In the genomic region with DNA sequence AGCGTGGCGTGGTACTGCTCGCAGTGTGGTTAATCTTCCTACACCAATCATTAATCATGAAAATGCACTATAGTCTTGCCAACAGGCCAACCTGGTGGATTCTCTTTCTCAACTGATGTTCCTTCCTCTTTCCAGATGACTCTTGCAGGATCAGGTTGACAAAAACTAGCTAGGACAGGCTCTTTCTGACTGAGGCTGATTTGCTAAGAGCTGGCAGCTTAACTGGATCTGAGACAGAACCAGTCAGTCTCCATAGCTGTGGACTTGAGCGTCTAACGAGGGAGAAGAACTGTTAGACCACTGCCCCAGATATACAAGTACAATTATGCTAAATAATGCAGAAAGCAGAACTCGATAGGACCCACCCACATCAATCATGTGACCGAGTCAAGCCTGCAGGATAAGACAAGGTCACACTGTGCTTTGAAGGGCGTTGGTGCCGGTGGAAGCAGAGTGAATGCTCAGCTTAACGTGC, we compare ENCODE assay signal across 18 mouse cellular contexts. TPM values are rescaled to one million over a fixed set of nuclear protein-coding genes. Genes with fewer than 3 reads are reported as not detected.
DNase-seq lines count a peak whose midpoint lies in the region; ATAC-seq and TF ChIP-seq lines count a peak whose summit lies in the region.
"Had no signal": no experiment of that assay in that cellular context is flagged by ENCODE, and none has a peak within 500 bp of the region (broad histone marks: within the 10 kb centered on the region; RNA-seq: fewer than 3 reads in every experiment).

No protein-coding gene starts in this region.

- no peaks in the 10 kb centered on the region for H3K9me3 ChIP-seq in stomach, postnatal 0 days (ENCODE audit: control insufficient read depth, low read length)
- no peaks in the 10 kb centered on the region for H3K9me3 ChIP-seq in forebrain, embryonic 15.5 days
- H3K9me3 ChIP-seq: liver, embryonic 15.5 days had no signal

- H3K4me2 ChIP-seq in stomach, postnatal 0 days (replicated peaks; ENCODE audit: low read depth), result no peak overlapping the region
- H3K4me2 ChIP-seq in forebrain, embryonic 15.5 days (replicated peaks), result no peak overlapping the region
- H3K4me2 ChIP-seq: liver, embryonic 15.5 days had no signal

- peak; percentile 39; the same call in 1 of the 2 replicates for TF ChIP-seq POLR2A in spleen, adult 2 months (IDR thresholded peaks at IDR 0.05; ENCODE audit: low read depth, low read length)

- peaks cover 9% of the 10 kb centered on the region; the same call in 1 of the 2 replicates for H3K4me1 ChIP-seq in spleen, adult 2 months (ENCODE audit: control insufficient read depth, insufficient read depth, insufficient read length)
- peaks cover 3% of the 10 kb centered on the region; the same call in 1 of the 2 replicates for H3K4me1 ChIP-seq in stomach, postnatal 0 days (replicated peaks; ENCODE audit: control insufficient read depth, insufficient read depth)
- H3K4me1 ChIP-seq in forebrain, embryonic 15.5 days, result no peaks in the 10 kb centered on the region

- no peaks in the 10 kb centered on the region for H3K27me3 ChIP-seq in spleen, adult 2 months (ENCODE audit: control insufficient read depth, insufficient read depth, low read length)
- H3K27me3 ChIP-seq in stomach, postnatal 0 days (ENCODE audit: control insufficient read depth, insufficient read depth, low read length), result no peaks in the 10 kb centered on the region
- H3K27me3 ChIP-seq in forebrain, embryonic 15.5 days, result no peaks in the 10 kb centered on the region
- H3K27me3 ChIP-seq: liver, embryonic 15.5 days had no signal

- no peak for TF ChIP-seq EP300 in stomach, postnatal 0 days (optimal IDR thresholded peaks at IDR 0.05)

- peak; percentile 22 to 36 for DNase-seq in adrenal gland, adult 18-20 months (ENCODE audit: low spot score in 2 of 2)
- DNase-seq in adrenal gland, postnatal 25 days, result no peak
- peak; percentile 49 to 66 for DNase-seq in spleen, adult 2 months (ENCODE audit: low read depth in 1 of 2, low spot score in 2 of 2)
- no peak for DNase-seq in spleen, postnatal 4 days (ENCODE audit: low spot score in 2 of 2)
- no peak for DNase-seq in stomach, postnatal 0 days (ENCODE audit: low spot score)
- DNase-seq in neural tube, embryonic 10.5 days (ENCODE audit: extremely low spot score, low spot score), result no peak
- DNase-seq: cerebellum, postnatal 25 days; forebrain, postnatal 0 days; right cerebral cortex, postnatal 4 days had no signal

- no peaks in the 10 kb centered on the region for H3K36me3 ChIP-seq in spleen, adult 2 months (ENCODE audit: control insufficient read depth, insufficient read depth, low read length)
- H3K36me3 ChIP-seq in stomach, postnatal 0 days (ENCODE audit: control insufficient read depth, insufficient read depth, low read length), result no peaks in the 10 kb centered on the region
- no peaks in the 10 kb centered on the region for H3K36me3 ChIP-seq in forebrain, embryonic 15.5 days
- H3K36me3 ChIP-seq: liver, embryonic 15.5 days had no signal

- TF ChIP-seq CTCF in spleen, adult 2 months (IDR thresholded peaks at IDR 0.05; ENCODE audit: extremely low read depth, insufficient read depth, insufficient read length, insufficient replicate concordance), result no peak
- TF ChIP-seq CTCF in stomach, postnatal 0 days (IDR thresholded peaks at IDR 0.05; ENCODE audit: low read depth), result no peak

- H3K27ac ChIP-seq in spleen, adult 2 months (ENCODE audit: insufficient read depth, low read length), result peak overlapping the region; percentile 39
- peak overlapping the region; percentile 36 for H3K27ac ChIP-seq in stomach, postnatal 0 days (replicated peaks)
- no peak overlapping the region for H3K27ac ChIP-seq in forebrain, embryonic 15.5 days (replicated peaks)
- H3K27ac ChIP-seq: hindbrain, postnatal 0 days; liver, embryonic 15.5 days had no signal

- 18% methylated on average over 10 of the region's 10 CpGs for WGBS in spleen, adult 2 months
- WGBS in stomach, postnatal 0 days, result 57% methylated on average over 10 of the region's 10 CpGs
- WGBS in forebrain, embryonic 15.5 days, result 74% methylated on average over 10 of the region's 10 CpGs

- H3K9ac ChIP-seq in stomach, postnatal 0 days (ENCODE audit: low read length), result no peak overlapping the region
- H3K9ac ChIP-seq in forebrain, embryonic 15.5 days (replicated peaks), result no peak overlapping the region
- H3K9ac ChIP-seq: forebrain, postnatal 0 days; liver, embryonic 15.5 days had no signal

- H3K4me3 ChIP-seq in spleen, adult 2 months (ENCODE audit: extremely low read depth, insufficient read depth, insufficient read length), result no peak overlapping the region
- H3K4me3 ChIP-seq in stomach, postnatal 0 days (ENCODE audit: low read depth, low read length), result no peak overlapping the region
- H3K4me3 ChIP-seq in forebrain, embryonic 15.5 days, result no peak overlapping the region
- H3K4me3 ChIP-seq: liver, embryonic 15.5 days; megakaryocyte, embryonic 14.5 days; myocyte had no signal

- peak; percentile 93 for ATAC-seq in granulocyte monocyte progenitor cell, adult 5-6 weeks (replicated peaks; ENCODE audit: poor library complexity, severe bottlenecking)
- no peak; the same call in 1 of the 2 replicates for ATAC-seq in stomach, postnatal 0 days (ENCODE audit: low FRiP score, low TSS enrichment)
- ATAC-seq in forebrain, embryonic 15.5 days (replicated peaks), result no peak
- ATAC-seq: forebrain, postnatal 0 days; hindbrain, postnatal 0 days; Patski had no signal

RNA-seq across cellular contexts. Expression of gene Cyp8b1, which starts 3.0 kb away (rescaled TPM):
- total RNA-seq in adrenal gland, adult 18-20 months (2021), result under 1 TPM; 0.61 to 0.70 TPM
- 0.36 and 2.7 TPM in 2 replicates for total RNA-seq in adrenal gland, postnatal 25 days (2021)
- 0.12 and 0.25 TPM in 2 replicates for polyA plus RNA-seq in spleen, adult 2 months (2012; rRNA removed)
- total RNA-seq in granulocyte monocyte progenitor cell, adult 5-6 weeks (2014; fragmentation: Nextera tagmentation), result not detected in 2 replicates
- total RNA-seq in granulocyte monocyte progenitor cell, adult 5-6 weeks (2017), result not detected in 2 replicates
- polyA plus RNA-seq in stomach, postnatal 0 days (2015; fragmentation: Nextera tagmentation; extraction: Ambion mirVana), result 0.85 and 1.2 TPM in 2 replicates
- polyA plus RNA-seq in forebrain, embryonic 15.5 days (2015; fragmentation: Nextera tagmentation; extraction: Ambion mirVana), result 0.15 TPM in 1 of 2 replicates, not detected in the other
- total RNA-seq: forebrain, postnatal 0 days; hindbrain, postnatal 0 days; layer of hippocampus, adult 8-10 months; left cerebral cortex, postnatal 25 days had no signal
- polyA plus RNA-seq: forebrain, postnatal 0 days; hindbrain, postnatal 0 days; myocyte; Patski had no signal

RNA-seq across cellular contexts. Expression of gene Ackr2, which starts 20.9 kb away (rescaled TPM):
- 1 to 10 TPM; 1.8 to 2.1 TPM for total RNA-seq in adrenal gland, adult 18-20 months (2021)
- 0.33 and 0.52 TPM in 2 replicates for total RNA-seq in adrenal gland, postnatal 25 days (2021)
- 15.9 and 16.7 TPM in 2 replicates for polyA plus RNA-seq in spleen, adult 2 months (2012; rRNA removed)
- not detected in 2 replicates for total RNA-seq in granulocyte monocyte progenitor cell, adult 5-6 weeks (2014; fragmentation: Nextera tagmentation)
- total RNA-seq in granulocyte monocyte progenitor cell, adult 5-6 weeks (2017), result not detected in 2 replicates
- polyA plus RNA-seq in stomach, postnatal 0 days (2015; fragmentation: Nextera tagmentation; extraction: Ambion mirVana), result 0.28 and 0.35 TPM in 2 replicates
- 1.9 and 2.7 TPM in 2 replicates for polyA plus RNA-seq in forebrain, embryonic 15.5 days (2015; fragmentation: Nextera tagmentation; extraction: Ambion mirVana)
- polyA plus RNA-seq: Patski had no signal

RNA-seq across cellular contexts. Expression of gene Fam198a, which starts 31.7 kb away (rescaled TPM):
- total RNA-seq in adrenal gland, adult 18-20 months (2021), result 1 to 10 TPM in 1 of 2 experiments, under 1 TPM in 1; 0.48 to 1.3 TPM
- 2.0 and 2.9 TPM in 2 replicates for total RNA-seq in adrenal gland, postnatal 25 days (2021)
- polyA plus RNA-seq in spleen, adult 2 months (2012; rRNA removed), result 0.28 and 0.31 TPM in 2 replicates
- total RNA-seq in granulocyte monocyte progenitor cell, adult 5-6 weeks (2014; fragmentation: Nextera tagmentation), result 0.17 TPM in 1 of 2 replicates, not detected in the other
- 0.17 TPM in 1 of 2 replicates, not detected in the other for total RNA-seq in granulocyte monocyte progenitor cell, adult 5-6 weeks (2017)
- polyA plus RNA-seq in stomach, postnatal 0 days (2015; fragmentation: Nextera tagmentation; extraction: Ambion mirVana), result 2.7 and 2.8 TPM in 2 replicates
- 1.4 TPM in 2 replicates for polyA plus RNA-seq in forebrain, embryonic 15.5 days (2015; fragmentation: Nextera tagmentation; extraction: Ambion mirVana)

Comparison
In these comparisons a context has a peak if more than half of its experiments do, and no peak if none do; other contexts are left out.
1. DNase-seq: peak in adrenal gland, adult 18-20 months (2 of 2) and spleen, adult 2 months (2 of 2); none in adrenal gland, postnatal 25 days (single experiment), spleen, postnatal 4 days (0 of 2), stomach, postnatal 0 days (single experiment) and neural tube, embryonic 10.5 days (single experiment).